Mouse (Mus musculus) spleen, adult 2 months (tissue): ENCODE data around the gene Runx1. TPM values are rescaled to one million over a fixed set of nuclear protein-coding genes. Genes with fewer than 3 reads are reported as not detected.

Experiments used
- DNase-seq, 2 experiments: peaks; one replicate each; pipeline versions ENCODE4 v3.0.0 to v3.0.0-alpha.2; 2012 to 2021; ENCODE audit warnings: low spot score in 2 of 2, low read depth in 1 of 2
- H3K27ac ChIP-seq: fragments of 200-500 bp; 2 replicates; pipeline ENCODE4 v1.5.1; 2012; ENCODE audit warnings: low read length, inconsistent platforms; ENCODE audit not compliant: insufficient read depth
- H3K27me3 ChIP-seq: fragments of 200-500 bp; 2 replicates; pipeline ENCODE4 v1.6.1; 2012; ENCODE audit warnings: mild to moderate bottlenecking, moderate library complexity, low read length, inconsistent platforms; ENCODE audit not compliant: control insufficient read depth, insufficient read depth
- H3K36me3 ChIP-seq: fragments of 200-500 bp; 2 replicates; pipeline ENCODE4 v1.6.1; 2012; ENCODE audit warnings: mild to moderate bottlenecking, low read length, inconsistent platforms; ENCODE audit not compliant: control insufficient read depth, insufficient read depth
- H3K4me1 ChIP-seq: fragments of 200-500 bp; 2 replicates; pipeline ENCODE4 v1.6.1; 2011; ENCODE audit warnings: inconsistent platforms; ENCODE audit not compliant: control insufficient read depth, insufficient read depth, insufficient read length
- H3K4me3 ChIP-seq: fragments of 200-500 bp; 2 replicates; pipeline ENCODE4 v1.5.1; 2011; ENCODE audit warnings: mild to moderate bottlenecking, inconsistent platforms; ENCODE audit not compliant: insufficient read depth, insufficient read length; ENCODE audit errors: extremely low read depth
- CTCF ChIP-seq: fragments of 200-500 bp; IDR thresholded peaks from 2 replicates; pipeline ENCODE4 v1.5.1; 2011; ENCODE audit warnings: mild to moderate bottlenecking, inconsistent platforms; ENCODE audit not compliant: insufficient read depth, insufficient read length, insufficient replicate concordance; ENCODE audit errors: extremely low read depth
- POLR2A ChIP-seq: fragments of 200-500 bp; IDR thresholded peaks from 2 replicates; pipeline ENCODE4 v1.6.1; 2011; ENCODE audit warnings: low read depth, low read length, inconsistent platforms
- WGBS: fragments of 180-500 bp; shearing (Covaris S2); methylation state at CpG from one replicate; pipeline ENCODE4 v1.1.7; 2018; 5-methylcytosine and 5-hydroxymethylcytosine counted together
- polyA plus RNA-seq: library from polyadenylated mRNA; depleted of rRNA; stranded (reverse); fragments of >200 nt; gene quantifications from 2 replicates; pipeline ENCODE4 v1.2.3, GENCODE M21; 2012

Gene Runx1
- polyA plus RNA-seq, 1 experiment, result 26.7 TPM

GRCm38 (mm10) chr16:92587836-92588235 is 238.1 kb downstream of the Runx1 start:
- DNase-seq, result no peak
- 89% methylated on average over 4 of the region's 4 CpGs for WGBS
- Histone ChIP-seq H3K27me3 (no peaks in the 10 kb centered on the region), H3K4me1 (no peaks in the 10 kb centered on the region), H3K36me3 (no peaks in the 10 kb centered on the region), H3K27ac (no peak overlapping the region), H3K4me3 (no peak overlapping the region)
- TF ChIP-seq CTCF (no peak), POLR2A (no peak)

GRCm38 (mm10) chr16:92581767-92582166 is 244.2 kb downstream of the Runx1 start:
- TF ChIP-seq CTCF (no peak), POLR2A (no peak)
- H3K36me3 ChIP-seq, result no peaks in the 10 kb centered on the region
- no peak overlapping the region for H3K4me3 ChIP-seq
- no peaks in the 10 kb centered on the region for H3K27me3 ChIP-seq
- H3K4me1 ChIP-seq, result no peaks in the 10 kb centered on the region
- WGBS, result 31% methylated on average over 10 of the region's 10 CpGs
- no peak overlapping the region for H3K27ac ChIP-seq
- DNase-seq, result no peak

GRCm38 (mm10) chr16:92580981-92581380 is 245.0 kb downstream of the Runx1 start:
- TF ChIP-seq CTCF, result no peak
- no peak for TF ChIP-seq POLR2A
- Histone ChIP-seq H3K4me3 (no peak overlapping the region), H3K27me3 (no peaks in the 10 kb centered on the region), H3K4me1 (no peaks in the 10 kb centered on the region), H3K27ac (no peak overlapping the region), H3K36me3 (no peaks in the 10 kb centered on the region)
- WGBS, result 92% methylated on average over 10 of the region's 10 CpGs
- no peak for DNase-seq

GRCm38 (mm10) chr16:92578915-92579653 is 246.9 kb downstream of the Runx1 start:
- no peak for TF ChIP-seq CTCF
- no peak for TF ChIP-seq POLR2A
- no peak for DNase-seq
- Histone ChIP-seq H3K27ac (no peak overlapping the region), H3K4me3 (no peak overlapping the region), H3K4me1 (peaks cover 2% of the 10 kb centered on the region; the same call in 1 of the 2 replicates), H3K27me3 (no peaks in the 10 kb centered on the region), H3K36me3 (no peaks in the 10 kb centered on the region)
- WGBS, result 84% methylated on average over 7 of the region's 7 CpGs

GRCm38 (mm10) chr16:92577381-92577780 is 248.6 kb downstream of the Runx1 start:
- peaks cover 2% of the 10 kb centered on the region; the same call in 1 of the 2 replicates for H3K4me1 ChIP-seq
- no peaks in the 10 kb centered on the region for H3K27me3 ChIP-seq
- DNase-seq, result no peak
- TF ChIP-seq CTCF, result no peak
- TF ChIP-seq POLR2A, result no peak
- H3K36me3 ChIP-seq, result no peaks in the 10 kb centered on the region
- H3K4me3 ChIP-seq, result no peak overlapping the region
- H3K27ac ChIP-seq, result no peak overlapping the region
- WGBS, result 88% methylated on average over 9 of the region's 9 CpGs

GRCm38 (mm10) chr16:92575792-92576191 is 250.2 kb downstream of the Runx1 start:
- H3K36me3 ChIP-seq, result no peaks in the 10 kb centered on the region
- H3K27me3 ChIP-seq, result no peaks in the 10 kb centered on the region
- no peak overlapping the region for H3K27ac ChIP-seq
- peaks cover 4% of the 10 kb centered on the region; the same call in 1 of the 2 replicates for H3K4me1 ChIP-seq
- no peak overlapping the region for H3K4me3 ChIP-seq
- no peak for DNase-seq
- TF ChIP-seq CTCF (no peak), POLR2A (no peak)
- WGBS, result 31% methylated on average over 10 of the region's 10 CpGs

- no peak overlapping the region for H3K4me3 ChIP-seq
- WGBS, result 75% methylated on average over 4 of the region's 4 CpGs
- no peak for DNase-seq
Observed at GRCm38 (mm10) chr16:92573193-92573592, 252.8 kb downstream of the Runx1 start.

More at GRCm38 (mm10) chr16:92573193-92573592, 252.8 kb downstream of the Runx1 start:
- H3K27me3 ChIP-seq, result no peaks in the 10 kb centered on the region
- H3K27ac ChIP-seq, result no peak overlapping the region
- TF ChIP-seq CTCF, result no peak
- TF ChIP-seq POLR2A, result no peak
- H3K36me3 ChIP-seq, result no peaks in the 10 kb centered on the region
- peaks cover 4% of the 10 kb centered on the region; the same call in 1 of the 2 replicates for H3K4me1 ChIP-seq
